7 mouse cellular contexts compared by ENCODE assay signal in genomic region chr9:107533791-107534407, GRCm38 (mm10). TPM values are rescaled to one million over a fixed set of nuclear protein-coding genes. Genes with fewer than 3 reads are reported as not detected.
DNase-seq lines count a peak whose midpoint lies in the region; ATAC-seq lines count a peak whose summit lies in the region.

TSS of gene Tmem115 (plus strand) at chr9:107533945.

- peak within 1 kb of the TSS; percentile 88 for H3K4me3 ChIP-seq in embryonic facial prominence, embryonic 11.5 days (ENCODE audit: low read depth, low read length)
- peak within 1 kb of the TSS; percentile 74 for H3K4me3 ChIP-seq in limb, embryonic 11.5 days (ENCODE audit: low read depth, low read length)
- peak within 1 kb of the TSS; percentile 73 for H3K4me3 ChIP-seq in midbrain, embryonic 14.5 days (replicated peaks; ENCODE audit: low read depth, low read length)

- peak; percentile 98 for ATAC-seq in embryonic facial prominence, embryonic 11.5 days (replicated peaks; ENCODE audit: insufficient number of reproducible peaks, low FRiP score, low TSS enrichment, low read depth)
- ATAC-seq in granulocyte monocyte progenitor cell, adult 5-6 weeks (replicated peaks; ENCODE audit: poor library complexity, severe bottlenecking) = peak; percentile 88
- ATAC-seq in limb, embryonic 11.5 days (ENCODE audit: insufficient number of reproducible peaks, low FRiP score, low TSS enrichment, low read depth) = peak; percentile 96
- ATAC-seq in midbrain, embryonic 14.5 days (ENCODE audit: low FRiP score, low TSS enrichment) = peak; percentile 97

- no peaks in the 10 kb centered on the region for H3K9me3 ChIP-seq in embryonic facial prominence, embryonic 11.5 days (replicated peaks; ENCODE audit: control insufficient read depth, low read length)
- no peaks in the 10 kb centered on the region for H3K9me3 ChIP-seq in limb, embryonic 11.5 days (ENCODE audit: control insufficient read depth, low read length)
- H3K9me3 ChIP-seq in midbrain, embryonic 14.5 days (ENCODE audit: control insufficient read depth, low read length) = no peaks in the 10 kb centered on the region

- H3K4me1 ChIP-seq in embryonic facial prominence, embryonic 11.5 days (ENCODE audit: control insufficient read depth, insufficient read depth, low read length) = peaks cover 9% of the 10 kb centered on the region
- H3K4me1 ChIP-seq in limb, embryonic 11.5 days (ENCODE audit: control insufficient read depth, insufficient read depth, low read length) = peaks cover 20% of the 10 kb centered on the region
- peaks cover 25% of the 10 kb centered on the region for H3K4me1 ChIP-seq in midbrain, embryonic 14.5 days (ENCODE audit: control insufficient read depth, insufficient read depth, low read length)

- H3K9ac ChIP-seq in embryonic facial prominence, embryonic 11.5 days (replicated peaks; ENCODE audit: low read length) = peak within 1 kb of the TSS; percentile 76
- peak within 1 kb of the TSS; percentile 73 for H3K9ac ChIP-seq in limb, embryonic 11.5 days (ENCODE audit: low read length)
- peak within 1 kb of the TSS; percentile 86 for H3K9ac ChIP-seq in midbrain, embryonic 14.5 days (replicated peaks; ENCODE audit: low read length)

- peak within 1 kb of the TSS; percentile 95 for H3K4me2 ChIP-seq in embryonic facial prominence, embryonic 11.5 days (ENCODE audit: low read depth, low read length)
- H3K4me2 ChIP-seq in limb, embryonic 11.5 days (ENCODE audit: low read depth, severe bottlenecking) = peak within 1 kb of the TSS; percentile 97
- peak within 1 kb of the TSS; percentile 98 for H3K4me2 ChIP-seq in midbrain, embryonic 14.5 days (ENCODE audit: low read length)

- peak; percentile 95 for DNase-seq in adrenal gland, postnatal 14 days
- peak; percentile 98 for DNase-seq in embryonic facial prominence, embryonic 11.5 days (ENCODE audit: low spot score)
- DNase-seq in kidney, adult 18-20 months = peak; percentile 90
- DNase-seq in limb, embryonic 11.5 days (ENCODE audit: low spot score) = peak; percentile 92
- DNase-seq in midbrain, embryonic 14.5 days = peak; percentile 98
- DNase-seq in spleen, adult 18-20 months = peak; percentile 80 to 86

- WGBS in embryonic facial prominence, embryonic 11.5 days = under 1% methylated on average over 46 of the region's 48 CpGs
- WGBS in limb, embryonic 11.5 days = under 1% methylated on average over 48 of the region's 48 CpGs
- under 1% methylated on average over 48 of the region's 48 CpGs for WGBS in midbrain, embryonic 14.5 days

- H3K27ac ChIP-seq in embryonic facial prominence, embryonic 11.5 days (replicated peaks; ENCODE audit: low read depth, low read length) = 0 out of 2 replicates have a peak within 1 kb of the TSS, but pooled peaks have one; percentile 16
- H3K27ac ChIP-seq in limb, embryonic 11.5 days (replicated peaks; ENCODE audit: low read depth, low read length) = no peak within 1 kb of the TSS
- H3K27ac ChIP-seq in midbrain, embryonic 14.5 days (replicated peaks; ENCODE audit: low read depth, low read length) = peak within 1 kb of the TSS; percentile 60

- H3K36me3 ChIP-seq in embryonic facial prominence, embryonic 11.5 days (replicated peaks; ENCODE audit: control insufficient read depth, insufficient read depth, low read depth, low read length) = no peaks in the 10 kb centered on the region; the same call in 1 of the 2 replicates
- H3K36me3 ChIP-seq in limb, embryonic 11.5 days (ENCODE audit: control insufficient read depth, insufficient read depth, low read length) = peaks cover 12% of the 10 kb centered on the region
- peaks cover 24% of the 10 kb centered on the region for H3K36me3 ChIP-seq in midbrain, embryonic 14.5 days (ENCODE audit: control insufficient read depth, insufficient read depth, low read length)

- H3K27me3 ChIP-seq in embryonic facial prominence, embryonic 11.5 days (ENCODE audit: control insufficient read depth, insufficient read depth, low read length) = no peaks in the 10 kb centered on the region
- H3K27me3 ChIP-seq in limb, embryonic 11.5 days (ENCODE audit: control insufficient read depth, insufficient read depth, low read length) = peaks cover 3% of the 10 kb centered on the region; the same call in 1 of the 2 replicates
- no peaks in the 10 kb centered on the region for H3K27me3 ChIP-seq in midbrain, embryonic 14.5 days (ENCODE audit: control insufficient read depth, insufficient read depth, low read length)

RNA-seq across cellular contexts. Expression of gene Tmem115, which starts in this region (rescaled TPM):
- total RNA-seq in adrenal gland, postnatal 14 days (2021) = 36.1 and 36.9 TPM in 2 replicates
- 43.3 and 49.7 TPM in 2 replicates for polyA plus RNA-seq in embryonic facial prominence, embryonic 11.5 days (2014; fragmentation: Nextera tagmentation; extraction: Ambion mirVana)
- total RNA-seq in granulocyte monocyte progenitor cell, adult 5-6 weeks (2014; fragmentation: Nextera tagmentation) = 12.2 and 13.7 TPM in 2 replicates
- total RNA-seq in granulocyte monocyte progenitor cell, adult 5-6 weeks (2017) = 12.1 and 12.5 TPM in 2 replicates
- 42.8 and 47.9 TPM in 2 replicates for polyA plus RNA-seq in limb, embryonic 11.5 days (2014; fragmentation: Nextera tagmentation; extraction: Ambion mirVana)
- 50.9 and 51.7 TPM in 2 replicates for polyA plus RNA-seq in midbrain, embryonic 14.5 days (2014; fragmentation: Nextera tagmentation; extraction: Ambion mirVana)
